Mouse (Mus musculus): ENCODE data around the gene Frmd5.
A peak's percentile ranks its signal among the peaks of the same experiment; 100 is the strongest.
"Not testable (repeated sequence)": the region's sequence is repeated elsewhere in the genome, so short reads cannot be mapped to it uniquely, and the experiment has no call there.

Gene Frmd5

GRCm38 (mm10) chr2:121575741-121576201 lies 231.1 kb downstream of the Frmd5 start:
- no peak for DNase-seq (ENCODE audit: low spot score in 2 of 2)

GRCm38 (mm10) chr2:121574066-121574630 lies 232.7 kb downstream of the Frmd5 start:
- no peak for DNase-seq (ENCODE audit: low spot score in 2 of 2)

- peak; percentile 52 to 69 for DNase-seq (ENCODE audit: low spot score in 2 of 2)
These were observed 235.1 kb downstream of the Frmd5 start for GRCm38 (mm10) chr2:121571780-121572179.

DNA sequence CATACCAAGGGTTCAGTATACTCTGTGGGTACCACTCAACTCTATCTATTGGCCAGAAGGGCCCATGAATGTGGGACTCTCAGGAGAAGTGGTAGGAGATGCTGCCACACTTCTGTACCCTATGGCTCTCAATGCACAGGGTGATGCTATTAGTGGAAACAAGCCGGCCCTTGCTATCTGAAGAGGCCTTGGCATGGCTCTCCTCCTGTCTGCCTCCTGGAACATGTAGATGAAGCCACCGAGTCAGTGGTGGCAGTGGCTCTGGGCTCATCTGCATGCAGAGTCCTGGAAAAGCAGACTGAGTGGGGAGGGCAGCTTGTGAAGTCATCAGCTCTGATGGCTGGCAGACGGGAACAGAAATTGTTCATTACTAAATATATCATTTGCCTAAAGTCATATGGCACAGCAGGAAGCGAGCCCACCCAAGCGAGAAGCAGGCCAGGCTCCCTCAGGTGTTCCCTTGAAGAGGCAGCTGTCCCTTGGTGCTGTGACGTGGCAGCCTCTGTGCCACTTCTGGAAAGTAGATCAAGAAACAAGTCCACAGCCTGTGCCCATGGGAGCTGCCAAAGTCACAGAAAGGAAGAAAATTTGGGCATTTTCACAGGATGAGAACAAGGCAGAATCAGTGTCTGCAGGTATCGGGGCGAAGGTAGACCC lies 235.8 kb downstream of the Frmd5 start:
- no peak for DNase-seq (ENCODE audit: low spot score in 2 of 2)

DNA sequence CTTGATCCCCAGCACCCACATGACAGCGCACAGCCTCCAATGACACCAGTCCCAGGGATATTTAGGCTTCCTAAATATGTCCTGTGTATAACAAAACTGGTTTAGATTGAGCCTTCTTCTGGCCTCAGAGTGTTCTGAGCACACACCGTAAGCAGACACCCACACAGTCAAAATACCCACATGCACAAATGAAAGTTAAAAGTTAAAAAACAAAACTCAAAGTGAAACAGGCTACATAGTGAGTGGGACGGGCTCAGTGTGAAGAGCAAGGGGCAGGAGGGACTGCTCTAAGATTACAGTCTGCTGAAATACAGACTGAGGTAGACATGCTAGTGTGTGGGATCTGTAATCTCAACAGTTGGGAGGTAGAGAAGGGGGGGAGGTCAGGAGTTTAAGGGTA lies 236.8 kb downstream of the Frmd5 start:
- DNase-seq (ENCODE audit: low spot score in 2 of 2), result no peak

- DNase-seq (ENCODE audit: low spot score in 2 of 2), result no peak
These were observed 241.0 kb downstream of the Frmd5 start for GRCm38 (mm10) chr2:121565911-121566310.

- DNase-seq (ENCODE audit: low spot score in 2 of 2), result no peak
These were observed 243.8 kb downstream of the Frmd5 start for GRCm38 (mm10) chr2:121563117-121563516.

DNA sequence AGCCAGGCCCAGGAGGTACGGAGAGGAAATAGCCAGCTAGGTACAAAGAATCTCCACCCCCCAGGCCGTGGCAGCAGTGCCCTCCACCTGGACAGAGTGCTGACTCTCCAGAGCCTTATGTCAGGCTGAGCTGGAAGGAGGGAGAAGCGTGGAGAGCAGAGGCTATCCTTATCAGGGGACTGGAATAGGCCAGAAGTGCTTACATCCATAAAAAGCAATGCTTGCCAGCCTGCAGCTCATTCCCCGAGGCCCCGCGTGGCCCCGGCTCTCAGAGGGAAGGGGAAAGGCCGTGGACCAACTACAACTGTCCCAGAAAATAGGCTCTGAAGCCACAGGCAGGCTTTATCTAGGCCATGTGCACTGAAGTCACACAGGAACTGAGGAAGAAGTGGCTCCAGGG lies 255.6 kb downstream of the Frmd5 start:
- DNase-seq (ENCODE audit: low spot score in 2 of 2), result no peak

GRCm38 (mm10) chr2:121549630-121550029 lies 257.3 kb downstream of the Frmd5 start:
- no peak for DNase-seq (ENCODE audit: low spot score in 2 of 2)

- DNase-seq (ENCODE audit: low spot score in 2 of 2), result no peak
These were observed 262.1 kb downstream of the Frmd5 start for GRCm38 (mm10) chr2:121544829-121545228.

GRCm38 (mm10) chr2:121525056-121525455 lies 281.8 kb downstream of the Frmd5 start:
- no peak for DNase-seq (ENCODE audit: low spot score in 2 of 2)

DNA sequence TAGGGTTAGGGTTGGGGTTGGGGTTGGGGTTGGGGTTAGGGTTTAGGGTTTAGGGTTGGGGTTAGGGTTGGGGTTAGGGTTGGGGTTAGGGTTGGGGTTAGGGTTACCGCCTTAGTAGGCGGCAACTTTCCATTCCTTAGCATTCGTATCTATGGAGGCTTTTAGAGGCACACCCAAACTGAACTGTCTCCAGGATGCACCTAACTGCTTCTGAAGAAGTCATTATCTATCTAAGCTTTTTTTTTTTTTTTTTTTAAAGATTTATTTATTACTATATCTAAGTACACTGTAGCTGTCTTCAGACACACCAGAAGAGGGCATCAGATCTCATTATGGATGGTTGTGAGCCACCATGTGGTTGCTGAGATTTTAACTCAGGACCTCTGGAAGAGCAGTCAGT lies 284.1 kb downstream of the Frmd5 start:
- DNase-seq (ENCODE audit: low spot score in 2 of 2), result not testable (repeated sequence)

DNA sequence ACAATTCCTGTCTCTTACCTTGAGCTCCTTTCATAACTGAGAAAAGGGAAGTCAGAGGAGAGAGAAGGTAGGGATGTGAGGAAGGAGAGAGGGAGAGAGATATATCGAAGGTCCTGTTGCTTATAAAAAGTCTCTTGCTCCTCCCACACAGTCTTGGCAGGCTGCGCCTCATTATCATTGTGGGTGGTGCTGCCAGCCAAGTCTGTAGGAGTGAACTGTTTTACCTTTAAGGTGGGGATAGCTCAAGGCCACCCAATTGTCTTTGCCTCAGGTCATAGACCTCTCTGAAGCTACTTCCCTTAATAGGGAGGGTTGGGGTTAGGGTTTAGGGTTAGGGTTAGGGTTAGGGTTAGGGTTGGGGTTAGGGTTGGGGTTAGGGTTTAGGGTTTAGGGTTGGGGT lies 284.9 kb downstream of the Frmd5 start:
- no peak for DNase-seq (ENCODE audit: low spot score in 2 of 2)

DNA sequence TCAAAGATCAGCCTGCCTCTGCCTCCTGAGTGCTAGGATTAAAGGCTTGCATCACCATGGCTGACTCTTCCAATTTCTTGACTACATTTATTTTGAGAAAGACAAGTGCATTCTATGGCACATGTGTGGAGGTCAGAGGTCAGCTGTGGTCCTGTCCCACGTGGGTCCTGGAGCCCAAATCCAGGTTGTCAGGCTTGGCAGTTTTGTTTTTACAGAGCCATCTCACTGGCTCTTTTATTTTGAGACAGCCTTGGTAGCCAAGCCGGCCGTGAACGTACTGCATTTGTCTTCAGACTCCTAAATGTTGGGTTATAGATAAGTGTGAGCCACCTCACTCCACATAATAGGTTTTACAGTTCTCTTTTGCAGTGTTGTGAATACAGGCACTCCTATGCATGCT lies 288.2 kb downstream of the Frmd5 start:
- DNase-seq (ENCODE audit: low spot score in 2 of 2), result not testable (repeated sequence)

DNA sequence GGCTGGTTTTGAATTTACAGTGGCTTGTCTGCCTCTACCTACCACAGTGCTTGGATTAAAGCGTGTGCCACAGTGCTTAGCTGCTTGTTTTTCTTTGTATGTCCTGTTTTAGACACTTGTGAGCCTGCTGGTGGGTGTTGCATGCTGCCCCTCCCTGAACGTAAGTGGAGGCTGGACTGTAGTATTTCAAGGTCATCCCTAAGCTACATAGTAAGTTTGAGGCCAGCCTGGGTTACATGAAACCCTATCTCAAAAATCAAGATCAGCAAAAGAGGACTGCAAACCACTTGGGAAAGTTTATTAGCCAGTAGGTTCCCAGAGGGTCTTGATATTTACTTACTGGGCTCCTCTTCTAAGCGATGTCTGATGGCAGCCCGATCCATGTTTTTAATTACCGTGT lies 288.8 kb downstream of the Frmd5 start:
- DNase-seq (ENCODE audit: low spot score in 2 of 2), result no peak

DNA sequence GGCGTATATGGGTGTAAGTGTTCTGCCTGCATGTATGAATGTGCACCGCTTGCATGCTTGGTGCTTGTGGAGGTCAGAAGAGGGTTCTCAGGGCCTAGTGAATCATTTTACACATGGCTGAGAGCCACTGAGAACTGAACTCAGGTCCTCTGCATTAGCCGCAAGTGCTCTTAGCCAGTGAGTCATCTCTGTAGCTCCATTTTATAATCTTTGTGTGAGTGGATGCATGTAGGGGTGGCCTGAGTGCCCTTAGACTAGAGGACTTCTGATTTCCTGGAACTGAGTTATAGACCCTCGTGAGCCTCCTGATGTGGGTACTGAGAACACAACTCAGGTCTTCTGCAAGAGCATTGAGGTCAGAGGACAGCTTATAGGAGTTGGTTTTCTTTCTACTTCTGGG lies 292.7 kb downstream of the Frmd5 start:
- DNase-seq (ENCODE audit: low spot score in 2 of 2), result no peak

- not testable (repeated sequence) for DNase-seq (ENCODE audit: low spot score in 2 of 2)
These were observed 293.7 kb downstream of the Frmd5 start for GRCm38 (mm10) chr2:121512991-121513765.

- no peak for DNase-seq (ENCODE audit: low spot score in 2 of 2)
These were observed 295.5 kb downstream of the Frmd5 start for GRCm38 (mm10) chr2:121511401-121511800.

GRCm38 (mm10) chr2:121509584-121509983 lies 297.3 kb downstream of the Frmd5 start:
- DNase-seq (ENCODE audit: low spot score in 2 of 2), result peak; percentile 63 to 69

GRCm38 (mm10) chr2:121507951-121508330 lies 298.9 kb downstream of the Frmd5 start:
- no peak for DNase-seq (ENCODE audit: low spot score in 2 of 2)

- DNase-seq (ENCODE audit: low spot score in 2 of 2), result no peak
These were observed 299.5 kb downstream of the Frmd5 start for GRCm38 (mm10) chr2:121507173-121507950.
